Mouse (Mus musculus) kidney, postnatal 0 days (tissue): ENCODE data around the gene Rrm1. TPM values are rescaled to one million over a fixed set of nuclear protein-coding genes. Genes with fewer than 3 reads are reported as not detected.

Experiments used
- ATAC-seq: fragments of 200-750 bp; cut with Nextera tagmentation; replicated peaks from 2 replicates; pipeline ENCODE4 v1.8.0; 2017; ENCODE audit warnings: low read depth, moderate number of reproducible peaks, moderate TSS enrichment, moderate library complexity; ENCODE audit not compliant: low FRiP score
- DNase-seq: peaks from one replicate; pipeline ENCODE4 v3.0.0-alpha.2; 2016; ENCODE audit warnings: low spot score
- H3K27ac ChIP-seq: fragments of 300-500 bp; sonication (generic); 2 replicates; pipeline ENCODE4 v1.5.1; 2014; ENCODE audit warnings: mild to moderate bottlenecking
- H3K27me3 ChIP-seq: fragments of 300-500 bp; sonication (generic); 2 replicates; pipeline ENCODE4 v1.6.1; 2014; ENCODE audit warnings: low read length, mixed read lengths; ENCODE audit not compliant: insufficient read depth
- H3K36me3 ChIP-seq: fragments of 300-500 bp; sonication (generic); 2 replicates; pipeline ENCODE4 v1.6.1; 2014; ENCODE audit warnings: low read length, mixed read lengths; ENCODE audit not compliant: insufficient read depth
- H3K4me1 ChIP-seq: fragments of 300-500 bp; sonication (generic); replicated peaks from 2 replicates; pipeline ENCODE4 v1.6.1; 2014; ENCODE audit warnings: antibody characterized with exemption, low read length, mixed read lengths; ENCODE audit not compliant: insufficient read depth
- H3K4me2 ChIP-seq: fragments of 300-500 bp; sonication (generic); 2 replicates; pipeline ENCODE4 v1.6.1; 2014; ENCODE audit warnings: mild to moderate bottlenecking, low read length, moderate library complexity, mixed read lengths
- H3K4me3 ChIP-seq: fragments of 300-500 bp; sonication (generic); replicated peaks from 2 replicates; pipeline ENCODE4 v1.5.1; 2014; ENCODE audit warnings: low read depth, low read length
- H3K9ac ChIP-seq: fragments of 300-500 bp; sonication (generic); 2 replicates; pipeline ENCODE4 v1.6.1; 2014; ENCODE audit warnings: low read depth, low read length
- H3K9me3 ChIP-seq: fragments of 300-500 bp; sonication (generic); replicated peaks from 2 replicates; pipeline ENCODE4 v1.6.1; 2016; ENCODE audit warnings: low read length, inconsistent platforms, mixed read lengths
- CTCF ChIP-seq: IDR thresholded peaks from 2 replicates; pipeline ENCODE4 v1.5.1; 2016; ENCODE audit warnings: antibody characterized with exemption, low read depth, mild to moderate bottlenecking, moderate library complexity
- WGBS: fragments of 180-500 bp; shearing (Covaris S2); extraction: QIAGEN DNeasy Blood & Tissue Kit; methylation state at CpG from one replicate; pipeline ENCODE4 v1.1.7; 2014; 5-methylcytosine and 5-hydroxymethylcytosine counted together
- polyA plus RNA-seq: library from polyadenylated mRNA; unstranded; fragments of >200 nt; fragmentation: Nextera tagmentation; extraction: Ambion mirVana; gene quantifications from 2 replicates; pipeline ENCODE4 v1.2.1, GENCODE M21; 2015

Gene Rrm1
- polyA plus RNA-seq, 1 experiment from 2014 or later, result 52.0 TPM

- H3K36me3 ChIP-seq, result no peaks in the 10 kb centered on the region
- no peak for TF ChIP-seq CTCF
- H3K4me3 ChIP-seq, result no peak overlapping the region
- no peaks in the 10 kb centered on the region; the same call in 1 of the 2 replicates for H3K4me1 ChIP-seq
- no peaks in the 10 kb centered on the region for H3K9me3 ChIP-seq
- WGBS, result 86% methylated on average over 7 of the region's 7 CpGs
- H3K27ac ChIP-seq, result no peak overlapping the region
- no peak overlapping the region for H3K9ac ChIP-seq
- H3K4me2 ChIP-seq, result no peak overlapping the region
- ATAC-seq (no peak), DNase-seq (no peak)
- H3K27me3 ChIP-seq, result 0 out of 2 replicates have a peak, but pooled peaks cover 3% of the 10 kb centered on the region
These were observed 68.2 kb downstream of the Rrm1 start for GRCm38 (mm10) chr7:102509726-102510125.

- Histone ChIP-seq H3K36me3 (no peaks in the 10 kb centered on the region), H3K4me1 (no peaks in the 10 kb centered on the region; the same call in 1 of the 2 replicates), H3K27ac (no peak overlapping the region), H3K4me2 (no peak overlapping the region), H3K9ac (no peak overlapping the region), H3K9me3 (no peaks in the 10 kb centered on the region), H3K27me3 (0 out of 2 replicates have a peak, but pooled peaks cover 3% of the 10 kb centered on the region), H3K4me3 (no peak overlapping the region)
- ATAC-seq (no peak), DNase-seq (no peak)
- no peak for TF ChIP-seq CTCF
- WGBS, result 91% methylated on average over 10 of the region's 10 CpGs
These were observed 70.4 kb downstream of the Rrm1 start for GRCm38 (mm10) chr7:102511927-102512326.

- Histone ChIP-seq H3K27me3 (0 out of 2 replicates have a peak, but pooled peaks cover 3% of the 10 kb centered on the region), H3K27ac (no peak overlapping the region), H3K4me2 (peak overlapping the region; percentile 97), H3K4me1 (no peaks in the 10 kb centered on the region; the same call in 1 of the 2 replicates), H3K4me3 (peak overlapping the region; percentile 47), H3K9ac (peak overlapping the region; percentile 56; the same call in 1 of the 2 replicates), H3K36me3 (no peaks in the 10 kb centered on the region), H3K9me3 (no peaks in the 10 kb centered on the region)
- peak; percentile 94 for ATAC-seq
- WGBS, result 0% methylated on average over 54 of the region's 54 CpGs
- peak; percentile 88 for DNase-seq
- peak; percentile 89 for TF ChIP-seq CTCF
These were observed 71.4 kb downstream of the Rrm1 start for GRCm38 (mm10) chr7:102512814-102513435.

GRCm38 (mm10) chr7:102514144-102514543 lies 72.6 kb downstream of the Rrm1 start:
- H3K4me2 ChIP-seq, result no peak overlapping the region
- H3K4me1 ChIP-seq, result no peaks in the 10 kb centered on the region; the same call in 1 of the 2 replicates
- no peaks in the 10 kb centered on the region for H3K36me3 ChIP-seq
- 0 out of 2 replicates have a peak, but pooled peaks cover 3% of the 10 kb centered on the region for H3K27me3 ChIP-seq
- ATAC-seq (no peak), DNase-seq (no peak)
- no peak for TF ChIP-seq CTCF
- WGBS, result 69% methylated on average over 4 of the region's 4 CpGs
- no peaks in the 10 kb centered on the region for H3K9me3 ChIP-seq
- H3K4me3 ChIP-seq, result no peak overlapping the region
- H3K27ac ChIP-seq, result no peak overlapping the region
- H3K9ac ChIP-seq, result no peak overlapping the region

DNA sequence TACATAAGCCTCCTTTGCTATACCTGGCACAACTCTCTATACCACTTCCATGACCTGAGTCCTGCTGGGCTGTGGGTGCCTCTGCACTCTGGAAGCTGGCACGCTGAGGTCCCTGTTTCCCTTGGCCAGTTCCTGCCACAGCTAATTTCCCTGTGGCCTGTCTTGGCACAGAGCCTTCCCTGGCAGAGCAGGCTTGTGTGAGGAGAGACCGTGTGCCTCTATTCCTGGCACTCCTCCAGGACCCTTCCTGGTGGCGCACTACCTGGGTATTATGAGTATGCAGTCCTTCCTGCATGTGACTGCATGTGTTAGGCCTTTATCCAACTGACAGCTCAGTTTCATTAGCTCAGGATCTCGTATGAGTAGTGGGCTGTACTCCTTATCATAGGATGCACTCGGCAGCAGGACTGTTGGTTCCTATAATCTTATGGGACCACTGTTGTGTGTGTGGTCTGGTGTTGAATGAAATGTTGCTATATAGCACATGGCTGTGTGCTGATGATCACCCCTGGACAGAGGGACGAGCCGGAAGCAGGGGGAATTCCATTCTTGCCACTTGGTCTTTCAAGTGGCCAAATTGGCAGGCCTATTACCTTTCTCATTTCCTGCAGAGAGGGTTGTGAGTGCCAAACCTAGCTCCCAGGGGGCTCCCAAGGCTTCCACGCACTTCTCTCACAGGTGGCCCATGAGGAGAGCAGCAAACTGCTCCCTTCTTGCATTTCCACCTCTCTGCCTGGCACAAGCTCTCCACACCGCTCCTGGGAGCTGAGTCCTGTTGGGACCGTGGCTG lies 75.0 kb downstream of the Rrm1 start:
- Histone ChIP-seq H3K9ac (no peak overlapping the region), H3K36me3 (no peaks in the 10 kb centered on the region), H3K4me3 (no peak overlapping the region), H3K9me3 (no peaks in the 10 kb centered on the region), H3K4me1 (no peaks in the 10 kb centered on the region; the same call in 1 of the 2 replicates), H3K4me2 (no peak overlapping the region), H3K27ac (no peak overlapping the region), H3K27me3 (0 out of 2 replicates have a peak, but pooled peaks cover 3% of the 10 kb centered on the region)
- DNase-seq, result peak; percentile 2
- WGBS, result 61% methylated on average over 10 of the region's 10 CpGs
- ATAC-seq, result no peak
- no peak for TF ChIP-seq CTCF

- Histone ChIP-seq H3K9me3 (no peaks in the 10 kb centered on the region), H3K9ac (no peak overlapping the region), H3K27me3 (0 out of 2 replicates have a peak, but pooled peaks cover 3% of the 10 kb centered on the region), H3K4me1 (no peaks in the 10 kb centered on the region; the same call in 1 of the 2 replicates), H3K4me2 (no peak overlapping the region), H3K4me3 (no peak overlapping the region), H3K36me3 (no peaks in the 10 kb centered on the region), H3K27ac (no peak overlapping the region)
- no peak for DNase-seq
- WGBS, result 76% methylated on average over 2 of the region's 2 CpGs
- ATAC-seq, result no peak
- no peak for TF ChIP-seq CTCF
These were observed 75.5 kb downstream of the Rrm1 start for GRCm38 (mm10) chr7:102517051-102517335.

Other genes starting within 250 kb of the Rrm1 start
- gene Nup98, start 231.5 kb upstream of the Rrm1 start, polyA plus RNA-seq, result 19.1 and 21.1 TPM in 2 replicates
- gene Pgap2, start 231.5 kb upstream of the Rrm1 start, polyA plus RNA-seq, result 65.8 and 66.8 TPM in 2 replicates
- 50.6 and 52.1 TPM in 2 replicates for gene Rhog, start 185.6 kb upstream of the Rrm1 start, polyA plus RNA-seq
- 9.7 and 10.3 TPM in 2 replicates for gene Stim1, start 173.9 kb upstream of the Rrm1 start, polyA plus RNA-seq
- not detected in 2 replicates for gene Olfr543, start 40.0 kb downstream of the Rrm1 start, polyA plus RNA-seq
- gene Olfr544, start 46.6 kb downstream of the Rrm1 start, polyA plus RNA-seq, result 0.05 and 0.06 TPM in 2 replicates
- gene Olfr545, start 57.9 kb downstream of the Rrm1 start, polyA plus RNA-seq, result not detected in 2 replicates
- not detected in 2 replicates for gene Olfr547, start 93.1 kb downstream of the Rrm1 start, polyA plus RNA-seq
- not detected in 2 replicates for gene Olfr548-ps1, start 99.2 kb downstream of the Rrm1 start, polyA plus RNA-seq
- gene Olfr549, start 108.2 kb downstream of the Rrm1 start, polyA plus RNA-seq, result not detected in 2 replicates
- gene Trim21, start 123.8 kb downstream of the Rrm1 start, polyA plus RNA-seq, result 1.1 TPM in 2 replicates
- gene Olfr550, start 129.7 kb downstream of the Rrm1 start, polyA plus RNA-seq, result not detected in 2 replicates
- gene Olfr551, start 150.2 kb downstream of the Rrm1 start, polyA plus RNA-seq, result not detected in 2 replicates
- gene Olfr552, start 156.1 kb downstream of the Rrm1 start, polyA plus RNA-seq, result not detected in 2 replicates
- gene Olfr553, start 176.5 kb downstream of the Rrm1 start, polyA plus RNA-seq, result not detected in 2 replicates
- gene Olfr554, start 196.7 kb downstream of the Rrm1 start, polyA plus RNA-seq, result not detected in 2 replicates
- gene Olfr555, start 217.1 kb downstream of the Rrm1 start, polyA plus RNA-seq, result not detected in 2 replicates
- not detected in 2 replicates for gene Olfr556, start 223.2 kb downstream of the Rrm1 start, polyA plus RNA-seq
- gene Trim68, start 245.6 kb downstream of the Rrm1 start, polyA plus RNA-seq, result 10.6 and 11.3 TPM in 2 replicates